Mouse (Mus musculus) neural tube, embryonic 11.5 days (tissue): ENCODE measurements at regions not wholly inside any gene's neighbourhood (a gene's known extent, or its start where the extent isn't known, plus 50 kb on each side); places are given as distances from the start of the nearest gene placed in this dataset.

Experiments
- ATAC-seq: fragments of 200-750 bp; cut with Nextera tagmentation; 2 replicates; pipeline ENCODE4 v1.8.0; 2017; ENCODE audit warnings: moderate number of reproducible peaks, mild to moderate bottlenecking, moderate TSS enrichment, moderate library complexity; ENCODE audit not compliant: insufficient read depth, low FRiP score, low TSS enrichment
- DNase-seq: peaks from one replicate; pipeline ENCODE4 v3.0.0-alpha.2; 2015; ENCODE audit warnings: low spot score
- H3K27ac ChIP-seq: fragments of 300-500 bp; sonication (generic); 2 replicates; pipeline ENCODE4 v1.5.1; 2014; ENCODE audit warnings: low read depth, mild to moderate bottlenecking, low read length
- H3K27me3 ChIP-seq: fragments of 300-500 bp; sonication (generic); 2 replicates; pipeline ENCODE4 v1.6.1; 2014; ENCODE audit warnings: mild to moderate bottlenecking, low read length, mixed read lengths; ENCODE audit not compliant: control insufficient read depth, insufficient read depth
- H3K36me3 ChIP-seq: fragments of 300-500 bp; sonication (generic); 2 replicates; pipeline ENCODE4 v1.6.1; 2014; ENCODE audit warnings: mild to moderate bottlenecking, low read length, moderate library complexity, mixed read lengths; ENCODE audit not compliant: control insufficient read depth, insufficient read depth
- H3K4me1 ChIP-seq: fragments of 300-500 bp; sonication (generic); 2 replicates; pipeline ENCODE4 v1.6.1; 2014; ENCODE audit warnings: low read length, mixed read lengths; ENCODE audit not compliant: control insufficient read depth, insufficient read depth
- H3K4me2 ChIP-seq: fragments of 300-500 bp; sonication (generic); 2 replicates; pipeline ENCODE4 v1.6.1; 2014; ENCODE audit warnings: low read depth, mild to moderate bottlenecking, moderate library complexity
- H3K4me3 ChIP-seq: fragments of 300-500 bp; sonication (generic); 2 replicates; pipeline ENCODE4 v1.5.1; 2014; ENCODE audit warnings: low read depth, low read length
- H3K9ac ChIP-seq: fragments of 300-500 bp; sonication (generic); 2 replicates; pipeline ENCODE4 v1.6.1; 2014; ENCODE audit warnings: mild to moderate bottlenecking, low read length
- H3K9me3 ChIP-seq: fragments of 300-500 bp; sonication (generic); 2 replicates; pipeline ENCODE4 v1.6.1; 2016; ENCODE audit warnings: low read length; ENCODE audit not compliant: control insufficient read depth
- WGBS: fragments of 180-500 bp; shearing (Covaris S2); extraction: QIAGEN DNeasy Blood & Tissue Kit; methylation state at CpG from one replicate; pipeline ENCODE4 v1.1.7; 2014; 5-methylcytosine and 5-hydroxymethylcytosine counted together

GRCm38 (mm10) chr13:97667313-97667712 lies 93.1 kb downstream of the Gm10260 start:
- no peak overlapping the region for H3K4me3 ChIP-seq
- H3K4me1 ChIP-seq = no peaks in the 10 kb centered on the region
- WGBS = 81% methylated on average over 7 of the region's 7 CpGs
- no peaks in the 10 kb centered on the region for H3K9me3 ChIP-seq
- no peaks in the 10 kb centered on the region for H3K27me3 ChIP-seq
- DNase-seq (no peak), ATAC-seq (no peak)
- H3K9ac ChIP-seq = no peak overlapping the region
- no peak overlapping the region for H3K4me2 ChIP-seq
- H3K27ac ChIP-seq = no peak overlapping the region
- no peaks in the 10 kb centered on the region for H3K36me3 ChIP-seq

- DNase-seq (no peak), ATAC-seq (no peak)
- H3K9me3 ChIP-seq = no peaks in the 10 kb centered on the region
- H3K4me1 ChIP-seq = no peaks in the 10 kb centered on the region
- no peak overlapping the region for H3K4me3 ChIP-seq
- H3K27ac ChIP-seq = no peak overlapping the region
- WGBS = 91% methylated on average over 4 of the region's 4 CpGs
- H3K4me2 ChIP-seq = no peak overlapping the region
- H3K36me3 ChIP-seq = no peaks in the 10 kb centered on the region
- H3K27me3 ChIP-seq = no peaks in the 10 kb centered on the region
- H3K9ac ChIP-seq = no peak overlapping the region
These were observed 93.7 kb downstream of the Gm10260 start for GRCm38 (mm10) chr13:97666761-97667160.

- Histone ChIP-seq H3K4me1 (no peaks in the 10 kb centered on the region), H3K4me3 (no peak overlapping the region), H3K4me2 (no peak overlapping the region), H3K9me3 (no peaks in the 10 kb centered on the region), H3K27ac (no peak overlapping the region), H3K36me3 (no peaks in the 10 kb centered on the region), H3K9ac (no peak overlapping the region), H3K27me3 (no peaks in the 10 kb centered on the region)
- ATAC-seq (no peak), DNase-seq (no peak)
- WGBS = 90% methylated on average over 1 of the region's 1 CpGs
These were observed 95.2 kb downstream of the Gm10260 start for GRCm38 (mm10) chr13:97665226-97665625.

GRCm38 (mm10) chr13:97662741-97663140 lies 97.7 kb downstream of the Gm10260 start:
- no peaks in the 10 kb centered on the region for H3K9me3 ChIP-seq
- H3K36me3 ChIP-seq = no peaks in the 10 kb centered on the region
- no peak overlapping the region for H3K4me3 ChIP-seq
- no peak overlapping the region for H3K27ac ChIP-seq
- no peaks in the 10 kb centered on the region for H3K4me1 ChIP-seq
- DNase-seq (no peak), ATAC-seq (no peak)
- H3K4me2 ChIP-seq = no peak overlapping the region
- 70% methylated on average over 8 of the region's 8 CpGs for WGBS
- no peaks in the 10 kb centered on the region for H3K27me3 ChIP-seq
- no peak overlapping the region for H3K9ac ChIP-seq

GRCm38 (mm10) chr13:97656618-97657017 lies 103.8 kb downstream of the Gm10260 start:
- H3K4me1 ChIP-seq = no peaks in the 10 kb centered on the region
- no peak for ATAC-seq
- H3K27me3 ChIP-seq = no peaks in the 10 kb centered on the region

GRCm38 (mm10) chr13:97652279-97652678 lies 108.2 kb downstream of the Gm10260 start:
- no peaks in the 10 kb centered on the region for H3K27me3 ChIP-seq
- 91% methylated on average over 9 of the region's 9 CpGs for WGBS
- H3K4me1 ChIP-seq = no peaks in the 10 kb centered on the region
- no peaks in the 10 kb centered on the region; the same call in 1 of the 2 replicates for H3K9me3 ChIP-seq
- no peak overlapping the region for H3K27ac ChIP-seq
- no peak overlapping the region for H3K4me3 ChIP-seq
- ATAC-seq (no peak), DNase-seq (no peak)
- H3K36me3 ChIP-seq = no peaks in the 10 kb centered on the region
- H3K9ac ChIP-seq = no peak overlapping the region
- H3K4me2 ChIP-seq = no peak overlapping the region

More at GRCm38 (mm10) chr13:97656618-97657017, 103.8 kb downstream of the Gm10260 start:
- no peaks in the 10 kb centered on the region; the same call in 1 of the 2 replicates for H3K9me3 ChIP-seq
- no peaks in the 10 kb centered on the region for H3K36me3 ChIP-seq
- H3K4me2 ChIP-seq = no peak overlapping the region
- no peak overlapping the region for H3K27ac ChIP-seq
- H3K4me3 ChIP-seq = no peak overlapping the region
- WGBS = 95% methylated on average over 2 of the region's 2 CpGs
- no peak for DNase-seq
- no peak overlapping the region for H3K9ac ChIP-seq

GRCm38 (mm10) chr13:97651761-97652160 lies 108.7 kb downstream of the Gm10260 start:
- Histone ChIP-seq H3K4me1 (no peaks in the 10 kb centered on the region), H3K27ac (no peak overlapping the region), H3K4me2 (no peak overlapping the region), H3K27me3 (no peaks in the 10 kb centered on the region), H3K9ac (no peak overlapping the region), H3K36me3 (no peaks in the 10 kb centered on the region), H3K4me3 (no peak overlapping the region), H3K9me3 (no peaks in the 10 kb centered on the region; the same call in 1 of the 2 replicates)
- DNase-seq (no peak), ATAC-seq (no peak)
- 82% methylated on average over 9 of the region's 9 CpGs for WGBS

GRCm38 (mm10) chr13:97651176-97651575 lies 109.3 kb downstream of the Gm10260 start:
- ATAC-seq (no peak), DNase-seq (no peak)
- H3K4me1 ChIP-seq = no peaks in the 10 kb centered on the region
- 88% methylated on average over 5 of the region's 5 CpGs for WGBS
- no peak overlapping the region for H3K4me3 ChIP-seq
- H3K4me2 ChIP-seq = no peak overlapping the region
- no peaks in the 10 kb centered on the region for H3K36me3 ChIP-seq
- H3K27me3 ChIP-seq = no peaks in the 10 kb centered on the region
- no peak overlapping the region for H3K27ac ChIP-seq
- no peak overlapping the region for H3K9ac ChIP-seq
- H3K9me3 ChIP-seq = no peaks in the 10 kb centered on the region; the same call in 1 of the 2 replicates

- Histone ChIP-seq H3K9me3 (no peaks in the 10 kb centered on the region; the same call in 1 of the 2 replicates), H3K9ac (no peak overlapping the region), H3K27ac (no peak overlapping the region), H3K4me1 (no peaks in the 10 kb centered on the region), H3K36me3 (no peaks in the 10 kb centered on the region), H3K4me3 (no peak overlapping the region), H3K4me2 (no peak overlapping the region), H3K27me3 (no peaks in the 10 kb centered on the region)
- ATAC-seq (no peak), DNase-seq (no peak)
- WGBS = 78% methylated on average over 2 of the region's 2 CpGs
These were observed 110.2 kb downstream of the Gm10260 start for GRCm38 (mm10) chr13:97650191-97650590.
